Mouse (Mus musculus): ENCODE measurements around the gene 1700019N19Rik.

Gene 1700019N19Rik

DNA sequence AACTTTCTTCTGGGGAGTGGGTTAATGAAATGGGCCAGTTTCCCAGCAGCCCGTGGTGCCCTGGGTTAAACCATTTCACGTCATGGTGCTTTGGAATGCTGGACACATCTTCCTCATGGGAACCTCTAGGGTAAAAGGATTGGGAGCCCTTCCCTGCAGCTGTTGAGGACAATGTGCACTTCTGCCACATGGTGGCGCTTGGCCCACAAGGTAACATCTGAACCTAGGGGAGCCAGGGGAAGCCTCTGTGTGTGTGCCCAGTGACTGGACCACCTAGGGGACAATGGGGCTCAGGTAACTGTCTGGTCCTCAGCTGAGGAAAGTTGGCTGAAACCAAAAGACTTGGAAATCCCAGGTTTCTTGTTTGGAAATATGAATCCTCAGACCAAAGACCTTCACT lies 12.1 kb upstream of the 1700019N19Rik start:
- DNase-seq (ENCODE audit: low spot score in 2 of 2): peak in 1 of 2 experiments; percentile 63

DNA sequence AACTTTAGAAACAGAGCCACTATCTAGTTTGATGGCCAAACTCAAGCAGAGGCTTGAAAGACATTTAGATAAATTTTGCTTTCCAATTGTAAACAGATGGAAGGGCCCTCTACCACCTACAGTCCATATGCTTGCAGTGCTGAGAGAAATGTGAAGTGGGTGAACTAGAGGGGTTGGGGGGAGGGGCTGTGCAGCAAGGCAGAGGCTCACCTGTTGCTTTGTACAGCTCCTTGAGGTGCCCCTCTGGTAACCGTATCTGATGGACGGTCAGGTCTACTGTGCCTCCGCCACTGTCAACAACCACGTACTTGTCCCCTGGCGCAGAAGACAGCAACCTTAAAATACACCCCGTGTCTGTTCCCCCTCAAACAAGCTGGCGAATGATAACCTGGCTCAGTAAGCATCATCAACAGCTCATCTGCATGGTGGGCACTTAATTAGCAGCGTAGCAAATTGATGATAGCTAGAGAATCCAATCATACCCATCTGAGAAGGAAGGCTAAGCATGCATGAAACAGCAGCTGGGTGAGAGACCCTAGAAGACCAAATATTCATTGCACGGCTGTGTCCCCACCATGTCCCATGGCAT lies 11.0 kb upstream of the 1700019N19Rik start:
- DNase-seq (ENCODE audit: low spot score in 2 of 2): no peak

DNA sequence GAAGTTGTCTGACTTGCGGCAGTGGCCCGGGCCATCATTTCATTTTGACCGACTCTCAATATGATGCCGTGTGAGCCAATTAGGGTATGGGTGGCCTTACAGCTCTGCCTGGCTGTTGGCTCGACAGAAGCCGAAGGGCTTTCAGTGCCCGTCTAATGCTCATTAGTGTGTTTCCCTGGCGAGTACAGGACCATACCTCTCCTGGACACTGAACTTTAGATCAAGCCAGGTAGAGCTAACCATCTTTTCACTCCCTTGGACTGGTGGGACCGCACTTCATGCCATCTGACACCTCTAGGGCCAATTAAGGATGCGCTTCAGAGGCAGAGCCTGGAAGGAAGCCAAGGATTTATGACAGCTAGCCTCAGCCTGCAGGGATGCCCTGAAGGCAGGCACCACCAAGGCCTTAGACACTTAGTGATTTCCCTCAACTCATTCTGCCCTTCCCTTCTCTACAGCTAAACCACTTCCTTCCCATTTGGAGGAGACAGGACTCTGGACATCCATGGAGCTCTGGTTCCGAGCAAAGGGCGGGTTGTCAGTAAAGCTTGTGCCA lies 931 bp upstream of the 1700019N19Rik start:
- no peak for DNase-seq (ENCODE audit: low spot score in 2 of 2)

DNA sequence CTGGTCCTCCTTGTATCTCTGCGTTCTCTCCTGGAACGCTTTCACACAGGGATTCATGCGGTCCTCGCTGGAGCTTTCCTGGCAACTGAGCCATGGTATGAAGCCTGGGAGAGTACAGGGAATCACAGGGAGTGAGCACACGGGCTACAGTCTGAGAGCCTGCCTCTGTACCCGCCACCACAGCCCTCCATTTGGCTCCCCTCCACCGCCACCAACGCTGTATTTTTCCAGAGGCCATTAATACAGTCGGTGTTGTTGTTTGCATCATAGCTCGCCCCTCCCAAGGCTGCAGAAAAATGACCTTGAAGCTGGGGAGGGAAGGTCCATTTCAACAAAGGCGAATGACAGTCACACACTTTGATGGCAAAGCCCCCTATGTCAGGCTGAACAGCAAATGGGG lies 5.1 kb downstream of the 1700019N19Rik start:
- DNase-seq (ENCODE audit: low spot score in 2 of 2): no peak

DNA sequence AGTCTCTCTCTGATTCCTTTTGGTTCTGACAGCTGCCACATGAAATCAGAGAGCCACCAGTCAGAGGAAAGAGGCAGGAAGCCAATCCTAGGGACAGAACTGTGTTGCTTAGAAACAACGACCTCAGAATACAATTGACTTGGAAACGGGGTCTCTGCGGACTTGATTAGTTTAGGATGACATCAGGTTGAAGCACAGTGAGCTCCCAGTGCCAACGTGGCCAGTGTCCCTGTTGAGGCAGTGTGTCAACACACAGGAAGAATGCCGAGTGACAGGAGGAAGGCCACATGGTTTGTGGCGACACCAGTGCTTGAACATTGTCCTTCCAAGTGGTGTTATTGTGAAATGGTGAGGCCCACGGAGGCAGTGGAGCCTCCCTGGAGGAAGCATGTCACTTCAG lies 10.3 kb downstream of the 1700019N19Rik start:
- DNase-seq (ENCODE audit: low spot score in 2 of 2): no peak

DNA sequence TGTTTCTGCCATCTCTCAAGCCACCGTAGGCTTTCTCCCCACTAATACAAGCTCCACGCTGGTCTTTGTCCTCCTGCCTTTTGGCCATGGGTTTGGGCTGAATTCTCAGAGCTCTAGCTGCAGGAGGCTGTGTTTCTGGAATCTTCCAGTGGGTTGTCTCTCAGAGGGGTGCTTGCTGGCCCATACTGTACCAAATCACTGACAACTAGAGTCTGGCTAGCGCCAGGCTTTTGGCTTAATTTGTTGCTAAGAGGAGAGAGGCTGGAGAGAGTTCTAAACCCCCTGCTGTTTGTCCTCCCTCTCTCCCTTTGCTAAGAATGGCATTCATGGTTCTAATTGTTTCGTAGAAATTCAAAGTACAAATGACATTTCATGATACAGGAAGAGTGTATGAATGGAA lies 12.7 kb downstream of the 1700019N19Rik start:
- no peak for DNase-seq (ENCODE audit: low spot score in 2 of 2)

DNA sequence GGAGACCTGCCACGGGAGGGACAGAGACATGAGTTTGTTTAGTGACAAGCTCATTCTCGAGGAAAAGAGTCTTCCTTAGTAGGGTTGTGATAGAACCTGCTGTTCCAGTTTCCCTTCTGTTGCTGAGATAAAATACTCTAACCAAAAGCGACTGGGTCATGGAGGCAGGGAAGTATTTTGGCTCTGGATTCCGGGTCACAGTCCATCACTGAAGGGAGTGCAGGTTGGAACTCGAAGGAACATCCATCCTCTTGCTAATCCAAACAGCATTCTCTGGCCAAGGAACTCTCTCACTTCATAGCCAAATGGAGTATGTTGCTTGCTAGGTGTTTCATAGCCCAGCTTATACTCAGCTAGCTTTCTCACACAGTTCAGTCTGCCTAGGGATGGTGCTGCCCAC lies 17.8 kb downstream of the 1700019N19Rik start:
- no peak for DNase-seq (ENCODE audit: low spot score in 2 of 2)

DNA sequence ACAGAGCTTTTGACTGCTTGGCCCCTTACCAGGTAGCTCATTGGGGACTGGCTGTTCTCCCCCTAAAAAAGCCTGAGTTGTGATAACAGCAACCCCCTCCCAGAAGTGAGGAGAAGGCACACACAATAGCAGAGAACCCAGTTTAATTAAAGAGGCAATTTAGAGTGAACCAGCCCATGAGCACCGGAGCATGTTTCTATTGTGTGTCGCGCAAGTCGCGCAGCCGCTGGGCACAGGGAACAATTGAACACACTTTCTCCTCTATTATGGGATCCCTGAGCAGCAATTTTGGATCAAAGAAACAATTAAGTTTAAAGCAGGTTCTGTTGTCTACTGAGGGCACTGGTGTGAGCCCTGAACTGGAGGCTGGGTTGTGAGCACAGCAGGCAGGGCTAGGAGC lies 26.9 kb downstream of the 1700019N19Rik start:
- no peak for DNase-seq (ENCODE audit: low spot score in 2 of 2)

DNA sequence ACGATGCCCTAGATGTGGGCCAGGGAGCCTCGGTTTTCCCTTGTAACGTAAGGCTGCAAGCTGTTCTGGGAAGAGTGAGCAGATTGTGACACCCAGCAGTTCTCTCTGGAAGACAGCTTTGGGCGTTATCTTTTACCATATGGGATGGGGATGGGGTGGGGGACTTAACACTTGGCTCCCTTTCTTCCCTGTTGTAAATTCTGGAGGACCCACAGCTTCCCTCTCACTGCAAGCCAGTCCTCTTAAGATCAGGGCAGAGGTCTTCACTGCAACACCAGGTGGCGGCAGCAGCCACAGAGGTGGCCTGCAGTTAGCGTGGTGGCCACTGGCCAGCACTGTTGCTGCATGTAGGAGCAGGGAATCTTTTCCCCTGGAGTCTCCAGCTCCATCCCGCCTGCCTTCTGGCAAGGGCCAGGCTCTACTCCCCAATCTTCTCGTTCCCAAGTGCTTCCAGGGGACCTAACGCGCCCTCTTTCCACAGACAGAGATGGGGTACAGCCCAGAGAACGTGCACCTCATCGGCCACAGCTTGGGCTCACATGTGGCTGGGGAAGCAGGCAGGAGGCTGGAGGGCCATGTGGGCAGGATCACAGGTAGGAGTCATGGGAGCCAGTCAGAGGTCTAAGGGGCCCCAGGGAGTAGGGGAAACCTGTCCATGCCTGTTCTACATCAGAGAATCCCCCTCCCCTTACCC lies 31.3 kb downstream of the 1700019N19Rik start:
- DNase-seq (ENCODE audit: low spot score in 2 of 2): peak; percentile 56 to 65

DNA sequence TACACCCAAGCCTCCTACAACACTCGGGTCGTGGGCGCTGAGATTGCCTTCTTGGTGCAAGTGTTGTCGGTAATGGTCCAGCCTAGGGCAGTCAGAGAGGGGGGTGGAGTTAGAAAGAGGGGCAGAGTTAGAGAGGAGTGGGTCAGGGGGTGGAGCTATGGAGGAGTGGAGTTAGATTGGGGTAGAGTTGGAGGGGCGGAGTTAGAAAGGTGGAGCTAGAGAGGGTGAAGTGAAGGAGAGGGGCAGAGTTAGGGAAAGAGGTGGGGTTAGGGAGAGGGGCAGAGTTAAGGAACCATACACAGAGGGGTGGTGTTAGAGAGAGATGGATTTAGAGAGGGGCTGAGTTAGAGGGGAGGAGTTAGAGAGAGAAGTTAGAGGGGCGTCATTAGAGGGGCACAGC lies 31.9 kb downstream of the 1700019N19Rik start:
- DNase-seq (ENCODE audit: low spot score in 2 of 2): no peak

DNA sequence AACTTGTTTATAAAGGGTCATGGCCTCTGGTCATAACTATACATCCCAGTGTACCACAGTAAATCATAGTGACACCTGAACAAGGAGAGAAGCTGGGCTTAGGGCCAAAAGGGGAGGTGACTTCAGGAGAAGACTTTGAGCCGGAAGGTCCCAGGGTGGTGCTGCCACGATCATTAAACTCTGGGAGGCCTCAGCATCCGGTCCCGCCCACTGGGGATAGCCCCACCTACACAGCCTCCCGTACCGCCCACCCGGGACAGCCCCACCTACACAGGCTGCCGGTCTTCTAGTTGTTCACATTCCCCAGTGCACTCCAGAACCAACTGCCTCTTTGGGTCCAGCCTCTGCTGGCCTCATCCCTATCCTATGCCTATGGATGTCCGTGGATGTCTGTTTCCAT lies 34.8 kb downstream of the 1700019N19Rik start, which contains the start of gene Pnliprp2:
Gene Pnliprp2 (plus strand): TSS at position 297 of the 400 bp plus-strand sequence.
- DNase-seq (ENCODE audit: low spot score in 2 of 2): no peak

DNA sequence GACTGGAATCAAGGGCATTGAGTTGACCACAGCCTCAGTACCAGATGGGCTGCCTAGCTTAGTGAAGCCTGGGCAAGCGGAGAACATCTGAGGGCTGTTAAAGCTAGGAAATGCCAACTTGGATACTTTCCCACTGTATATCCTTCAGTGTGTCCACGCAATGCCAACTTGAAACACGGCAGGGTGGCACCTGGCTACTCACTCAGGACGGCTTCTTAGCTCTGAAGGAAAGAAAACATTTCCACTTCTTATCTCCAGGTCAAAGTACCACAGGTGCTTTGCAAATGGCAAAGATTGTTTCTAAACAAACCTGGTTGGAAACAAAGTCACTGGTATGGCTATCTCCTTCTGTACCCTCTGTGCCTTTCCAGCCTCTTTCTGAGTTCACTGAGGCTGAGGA lies 35.4 kb downstream of the 1700019N19Rik start:
- DNase-seq (ENCODE audit: low spot score in 2 of 2): no peak

DNA sequence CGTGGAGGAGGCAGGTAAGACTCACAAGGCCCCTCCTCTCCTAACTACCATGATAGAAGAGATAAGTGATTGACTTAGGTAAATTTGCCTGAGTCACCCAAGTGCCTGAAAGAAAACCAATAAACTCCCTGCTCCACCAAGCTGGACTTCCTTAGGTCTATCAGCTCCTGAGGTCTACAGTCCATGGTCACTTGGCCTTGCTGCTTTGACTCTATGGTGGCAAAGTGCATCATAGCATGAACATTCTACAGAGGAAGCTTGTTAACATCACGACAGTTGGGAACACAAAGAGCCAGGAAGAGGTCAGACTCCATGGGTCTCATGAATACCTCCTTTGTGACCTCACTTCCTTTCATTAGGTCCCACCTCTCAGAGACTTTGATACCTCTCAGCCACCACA lies 42.8 kb downstream of the 1700019N19Rik start:
- no peak for DNase-seq (ENCODE audit: low spot score in 2 of 2)

DNA sequence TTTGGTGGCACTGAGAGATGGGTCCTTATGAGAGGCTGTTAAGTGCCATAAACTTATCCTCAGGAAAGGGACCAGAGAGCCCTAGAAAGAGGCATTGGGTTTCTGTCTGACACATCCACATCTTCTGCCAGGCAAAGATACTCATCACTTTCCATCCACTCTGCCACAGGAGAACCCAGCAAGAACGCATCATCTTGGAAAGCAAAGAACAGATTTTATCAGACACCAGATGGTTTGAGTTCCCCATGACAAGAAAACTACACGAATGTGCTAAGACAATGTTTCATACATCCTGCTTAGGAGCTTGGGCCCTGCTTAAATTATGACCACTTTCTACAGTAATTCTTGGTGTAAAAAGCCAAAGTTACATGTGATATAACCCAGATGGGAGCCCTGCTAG lies 43.4 kb downstream of the 1700019N19Rik start:
- no peak for DNase-seq (ENCODE audit: low spot score in 2 of 2)

DNA sequence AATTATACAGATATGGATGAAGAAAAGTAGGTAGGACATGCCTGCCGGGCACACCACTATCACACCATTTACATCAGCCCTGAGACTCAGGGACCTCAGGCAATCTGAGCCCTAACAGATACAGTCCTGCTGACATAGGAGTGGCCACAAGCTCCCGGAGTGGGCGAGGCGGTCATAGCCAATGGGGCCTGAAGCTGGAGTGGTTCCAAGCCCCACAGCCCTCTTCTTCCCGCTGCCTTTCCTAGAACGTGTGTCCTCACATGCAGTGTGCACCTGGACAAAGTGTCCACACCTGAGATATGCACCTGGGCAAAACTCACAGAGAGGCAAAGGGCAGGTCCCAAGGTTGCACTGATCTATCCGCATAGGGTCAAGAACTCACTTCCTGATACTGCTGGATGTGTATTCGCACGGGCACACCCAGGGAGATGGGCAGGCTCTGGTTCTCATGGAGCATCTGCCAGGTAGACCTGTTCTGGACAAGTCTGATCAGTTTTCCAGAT lies 46.7 kb downstream of the 1700019N19Rik start:
- DNase-seq (ENCODE audit: low spot score in 2 of 2): no peak

DNA sequence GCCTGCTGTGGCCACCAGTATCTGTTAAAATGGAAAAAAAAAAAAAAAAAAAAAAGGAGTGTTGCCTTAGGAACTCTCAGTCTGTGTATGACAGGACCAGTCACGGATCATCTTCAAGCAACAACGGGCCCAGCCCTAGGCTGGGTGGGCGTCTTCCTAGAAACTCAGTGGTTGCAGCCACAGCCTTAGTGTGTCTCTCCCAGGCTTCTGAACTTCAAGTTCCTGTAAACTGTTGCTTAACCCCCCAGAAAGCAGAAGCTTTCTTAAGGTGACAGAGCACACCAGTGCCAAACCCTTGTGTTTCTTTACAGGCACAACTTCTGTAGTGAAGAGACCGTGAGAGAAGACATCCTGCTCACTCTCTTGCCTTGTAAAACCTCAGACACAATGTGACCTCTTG lies 50.5 kb downstream of the 1700019N19Rik start:
- DNase-seq (ENCODE audit: low spot score in 2 of 2): no peak

DNA sequence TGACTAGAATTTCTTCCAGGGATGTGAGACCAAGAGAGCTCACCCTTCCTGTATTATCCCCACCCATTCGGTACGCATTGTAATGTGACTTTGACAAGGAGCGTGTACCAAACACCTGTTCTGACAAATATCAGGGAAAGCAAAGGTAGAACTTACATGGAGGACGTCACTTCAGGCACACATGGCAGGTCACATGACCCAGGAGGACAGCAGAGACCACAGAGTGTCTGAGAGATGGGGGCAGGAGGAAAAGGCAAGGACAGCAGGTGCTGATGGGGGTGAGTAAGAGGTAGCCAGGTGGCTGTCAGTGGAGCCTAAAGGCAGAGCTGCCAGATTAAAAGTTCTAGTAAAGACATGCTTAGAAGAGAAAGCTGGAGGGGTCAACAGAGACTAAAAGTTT lies 51.5 kb downstream of the 1700019N19Rik start:
- no peak for DNase-seq (ENCODE audit: low spot score in 2 of 2)

DNA sequence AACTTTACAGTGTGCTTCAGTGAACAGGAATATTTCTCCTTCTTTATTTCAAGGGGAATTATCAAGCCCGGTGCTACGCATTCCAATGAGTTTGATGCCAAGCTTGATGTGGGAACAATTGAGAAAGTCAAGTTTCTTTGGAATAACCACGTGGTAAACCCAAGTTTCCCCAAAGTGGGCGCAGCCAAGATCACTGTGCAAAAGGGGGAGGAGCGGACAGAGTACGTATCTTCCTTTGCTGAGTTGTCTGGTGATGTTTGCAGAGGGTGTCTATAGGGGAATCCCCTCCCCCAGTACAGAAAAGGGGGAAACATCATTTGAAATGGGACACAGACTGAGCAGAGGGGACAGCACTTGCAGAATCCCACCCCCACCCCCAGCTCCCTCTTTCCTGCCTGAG lies 53.2 kb downstream of the 1700019N19Rik start:
- no peak for DNase-seq (ENCODE audit: low spot score in 2 of 2)

DNA sequence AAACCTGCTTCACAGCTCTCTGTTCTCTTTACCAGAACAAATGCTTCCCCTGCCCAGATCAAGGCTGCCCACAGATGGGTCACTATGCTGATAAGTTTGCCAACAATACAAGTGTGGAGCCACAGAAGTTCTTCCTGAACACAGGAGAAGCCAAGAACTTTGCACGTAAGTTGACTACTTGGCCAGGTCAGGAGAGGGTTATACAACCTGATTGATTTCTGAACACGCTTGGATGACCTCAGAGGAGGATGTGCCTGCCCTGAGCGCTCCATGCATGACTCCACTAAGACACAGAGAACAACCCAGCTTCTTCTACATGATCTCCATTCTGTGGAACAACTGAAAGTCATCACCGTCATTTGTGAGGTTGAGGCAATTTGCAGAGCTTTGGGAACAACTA lies 56.1 kb downstream of the 1700019N19Rik start:
- no peak for DNase-seq (ENCODE audit: low spot score in 2 of 2)

All from frontal cortex, postnatal 10 days (tissue).